ENCODE assay signal across 12 mouse cellular contexts in genomic region chr14:73700256-73700655, GRCm38 (mm10). TPM values are rescaled to one million over a fixed set of nuclear protein-coding genes. Genes with fewer than 3 reads are reported as not detected.
DNase-seq lines count a peak whose midpoint lies in the region; ATAC-seq and TF ChIP-seq lines count a peak whose summit lies in the region.
"Had no signal": no experiment of that assay in that cellular context is flagged by ENCODE, and none has a peak within 500 bp of the region (broad histone marks: within the 10 kb centered on the region; RNA-seq: fewer than 3 reads in every experiment).

No protein-coding gene starts in this region.

- DNase-seq in heart, postnatal 4 days = peak; percentile 11
- DNase-seq in heart, adult 18-20 months = no peak
- DNase-seq in lung, postnatal 0 days (ENCODE audit: low spot score) = peak; percentile 70
- DNase-seq in lung, adult 2 months = no peak
- peak; percentile 1 for DNase-seq in ZHBTc4 (ENCODE audit: low read depth, low spot score)
- peak; percentile 47 for DNase-seq in retina, embryonic 14.5 days (ENCODE audit: low spot score)
- DNase-seq in gastrocnemius, postnatal 25 days = no peak
- DNase-seq in urinary bladder, postnatal 4 days (ENCODE audit: low spot score in 2 of 2) = no peak
- DNase-seq: cerebellum, adult 11-12 months; gastrocnemius, postnatal 10 days; kidney, postnatal 25 days had no signal

- no peak overlapping the region for H3K4me3 ChIP-seq in lung, postnatal 0 days (ENCODE audit: low read depth, low read length)
- no peak overlapping the region for H3K4me3 ChIP-seq in lung, adult 2 months (replicated peaks; ENCODE audit: extremely low read depth, low read depth, low read length)

- H3K9me3 ChIP-seq in lung, postnatal 0 days (ENCODE audit: low read length) = no peaks in the 10 kb centered on the region

- no peak for TF ChIP-seq POLR2A in lung, adult 2 months (IDR thresholded peaks at IDR 0.05; ENCODE audit: borderline replicate concordance, extremely low read depth, low read depth, low read length)

- no peak for ATAC-seq in lung, postnatal 0 days

- no peak overlapping the region for H3K4me2 ChIP-seq in lung, postnatal 0 days (replicated peaks; ENCODE audit: low read depth, low read length)

- TF ChIP-seq CTCF in lung, postnatal 0 days (IDR thresholded peaks at IDR 0.05) = peak; percentile 78
- no peak for TF ChIP-seq CTCF in lung, adult 2 months (IDR thresholded peaks at IDR 0.05; ENCODE audit: insufficient read depth, low read length)

- H3K4me1 ChIP-seq in lung, postnatal 0 days (ENCODE audit: insufficient read depth, low read depth, low read length) = no peaks in the 10 kb centered on the region
- H3K4me1 ChIP-seq in lung, adult 2 months (ENCODE audit: control insufficient read depth, insufficient read depth, low read length) = no peaks in the 10 kb centered on the region

- H3K27me3 ChIP-seq in lung, postnatal 0 days (replicated peaks; ENCODE audit: insufficient read depth, low read length) = no peaks in the 10 kb centered on the region

- no peak overlapping the region for H3K9ac ChIP-seq in lung, postnatal 0 days (replicated peaks; ENCODE audit: low read depth)

- no peaks in the 10 kb centered on the region for H3K36me3 ChIP-seq in lung, postnatal 0 days (ENCODE audit: insufficient read depth, low read length)

- WGBS in lung, postnatal 0 days = 27% methylated on average over 1 of the region's 1 CpGs
- WGBS in lung, adult 2 months = 27% methylated on average over 1 of the region's 1 CpGs

- TF ChIP-seq EP300 in lung, postnatal 0 days (IDR thresholded peaks at IDR 0.05) = no peak

- H3K27ac ChIP-seq in lung, postnatal 0 days (ENCODE audit: low read length) = no peak overlapping the region
- H3K27ac ChIP-seq: macrophage had no signal

RNA-seq across cellular contexts. Expression of gene Gm21750, which starts 39.2 kb away (rescaled TPM):
- total RNA-seq in heart, postnatal 4 days (2021) = not detected
- not detected for total RNA-seq in heart, adult 18-20 months (2021)
- not detected in 2 replicates for polyA plus RNA-seq in lung, postnatal 0 days (2015; fragmentation: Nextera tagmentation; extraction: Ambion mirVana)
- polyA plus RNA-seq in lung, adult 2 months (2012; rRNA removed) = not detected in 2 replicates
- total RNA-seq in gastrocnemius, postnatal 25 days (2021) = not detected
- total RNA-seq: gastrocnemius, postnatal 10 days had no signal
- polyA plus RNA-seq: macrophage had no signal

Comparison
In these comparisons a context has a peak if more than half of its experiments do, and no peak if none do; other contexts are left out.
1. DNase-seq: peak in heart, postnatal 4 days (single experiment), lung, postnatal 0 days (single experiment), ZHBTc4 (single experiment) and retina, embryonic 14.5 days (single experiment); none in heart, adult 18-20 months (0 of 2), lung, adult 2 months (single experiment), gastrocnemius, postnatal 25 days (single experiment) and urinary bladder, postnatal 4 days (0 of 2).